Mouse (Mus musculus) intestine, embryonic 15.5 days (tissue): Measurements from ENCODE around the gene S100a5. TPM values are rescaled to one million over a fixed set of nuclear protein-coding genes. Genes with fewer than 3 reads are reported as not detected.
A peak's percentile ranks its signal among the peaks of the same experiment; 100 is the strongest.

Experiments
- ATAC-seq: fragments of 200-750 bp; cut with Nextera tagmentation; 2 replicates; pipeline ENCODE4 v1.8.0; 2017; ENCODE audit warnings: moderate TSS enrichment, moderate library complexity
- H3K27ac ChIP-seq: fragments of 300-500 bp; sonication (generic); 2 replicates; pipeline ENCODE4 v1.5.1; 2015; ENCODE audit warnings: mild to moderate bottlenecking, inconsistent platforms
- H3K27me3 ChIP-seq: fragments of 300-500 bp; sonication (generic); replicated peaks from 2 replicates; pipeline ENCODE4 v1.6.1; 2015; ENCODE audit warnings: inconsistent platforms
- H3K36me3 ChIP-seq: fragments of 300-500 bp; sonication (generic); 2 replicates; pipeline ENCODE4 v1.6.1; 2015; ENCODE audit warnings: inconsistent platforms
- H3K4me1 ChIP-seq: fragments of 300-500 bp; sonication (generic); replicated peaks from 2 replicates; pipeline ENCODE4 v1.6.1; 2015; ENCODE audit warnings: inconsistent platforms
- H3K4me2 ChIP-seq: fragments of 300-500 bp; sonication (generic); replicated peaks from 2 replicates; pipeline ENCODE4 v1.6.1; 2015; ENCODE audit warnings: mild to moderate bottlenecking, inconsistent platforms
- H3K4me3 ChIP-seq: fragments of 300-500 bp; sonication (generic); replicated peaks from 2 replicates; pipeline ENCODE4 v1.5.1; 2015; ENCODE audit warnings: inconsistent platforms
- H3K9ac ChIP-seq: fragments of 300-500 bp; sonication (generic); 2 replicates; pipeline ENCODE4 v1.6.1; 2015; ENCODE audit warnings: inconsistent platforms
- H3K9me3 ChIP-seq: fragments of 300-500 bp; sonication (generic); 2 replicates; pipeline ENCODE4 v1.6.1; 2016; ENCODE audit warnings: inconsistent platforms
- WGBS: fragments of 180-500 bp; shearing (Covaris S2); methylation state at CpG from one replicate; pipeline ENCODE4 v1.1.7; 2015; 5-methylcytosine and 5-hydroxymethylcytosine counted together
- polyA plus RNA-seq: library from polyadenylated mRNA; unstranded; fragments of >200 nt; fragmentation: Nextera tagmentation; extraction: Ambion mirVana; gene quantifications from 2 replicates; pipeline ENCODE4 v1.2.1, GENCODE M21; 2015

S100a5 gene
- polyA plus RNA-seq = 15.0 and 15.7 TPM in 2 replicates

DNA sequence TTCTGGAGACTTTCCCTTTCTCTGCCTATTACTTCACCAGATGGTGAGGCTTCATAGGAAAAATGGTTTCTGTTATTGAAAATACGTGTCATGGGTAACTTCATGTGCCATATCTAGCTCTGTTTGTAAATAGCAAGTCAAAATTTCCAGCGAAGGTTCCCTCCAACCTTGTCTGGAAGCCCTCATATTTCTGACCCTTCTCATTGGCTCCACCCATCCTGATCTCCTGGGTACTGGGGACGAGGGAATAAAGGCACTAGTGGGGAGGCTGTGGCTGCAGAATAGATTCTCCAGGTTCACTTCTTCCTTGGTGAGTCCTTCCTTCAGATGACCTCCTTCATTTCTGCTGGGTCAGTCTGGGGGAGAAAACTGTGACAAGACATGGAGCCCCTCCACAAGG is at the start of gene S100a5:
Gene S100a5, plus strand, starts transcription at position 301 of the 400 bp plus-strand sequence.
- WGBS = 55% methylated on average over 3 of the region's 3 CpGs
- H3K9ac ChIP-seq = no peak within 1 kb of the TSS

DNA sequence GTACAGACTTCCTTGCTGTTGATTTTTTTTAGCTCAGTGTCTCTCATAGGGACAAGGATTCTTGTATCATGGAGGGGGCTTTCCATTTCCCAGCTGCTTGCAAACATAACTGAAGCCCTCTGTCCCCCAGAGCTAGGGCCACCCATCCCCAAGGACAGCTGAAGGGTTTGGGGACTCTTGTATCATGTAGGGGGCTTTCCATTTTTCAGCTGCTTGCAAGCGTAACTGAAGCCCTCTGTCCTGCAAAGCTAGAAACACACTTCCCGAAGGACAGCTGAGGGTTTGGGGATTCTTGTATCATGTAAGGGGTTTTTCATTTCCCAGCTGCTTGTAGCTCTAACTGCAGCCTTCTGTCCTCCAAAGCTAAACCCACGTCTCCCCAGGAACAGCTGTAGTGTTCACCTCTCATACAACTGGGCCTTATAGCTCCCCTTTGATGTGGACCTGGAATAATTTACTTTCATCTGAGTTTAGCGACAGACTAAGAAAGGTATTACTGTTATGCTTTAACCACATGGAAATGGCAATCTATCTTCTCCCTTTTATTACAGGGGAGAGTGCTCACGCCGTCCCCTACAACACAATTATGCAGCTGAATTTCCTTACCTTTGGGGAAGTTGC is 48.2 kb upstream of the S100a5 start, which contains the start of gene S100a3:
Gene S100a3, plus strand, starts transcription at position 571 of the 621 bp plus-strand sequence.
- Histone ChIP-seq H3K36me3 (no peaks in the 10 kb centered on the region), H3K4me2 (no peak within 1 kb of the TSS), H3K9ac (no peak within 1 kb of the TSS), H3K27ac (no peak within 1 kb of the TSS), H3K4me3 (no peak within 1 kb of the TSS), H3K4me1 (no peaks in the 10 kb centered on the region), H3K27me3 (no peaks in the 10 kb centered on the region), H3K9me3 (no peaks in the 10 kb centered on the region)
- 72% methylated on average over 6 of the region's 6 CpGs for WGBS
- no peak for ATAC-seq

More for the DNA sequence above, at the start of gene S100a5:
- H3K4me3 ChIP-seq = no peak within 1 kb of the TSS
- H3K9me3 ChIP-seq = no peaks in the 10 kb centered on the region
- no peaks in the 10 kb centered on the region for H3K27me3 ChIP-seq
- peaks cover 24% of the 10 kb centered on the region for H3K4me1 ChIP-seq
- H3K36me3 ChIP-seq = no peaks in the 10 kb centered on the region
- no peak for ATAC-seq
- no peak within 1 kb of the TSS; the same call in 1 of the 2 replicates for H3K4me2 ChIP-seq
- no peak within 1 kb of the TSS for H3K27ac ChIP-seq

DNA sequence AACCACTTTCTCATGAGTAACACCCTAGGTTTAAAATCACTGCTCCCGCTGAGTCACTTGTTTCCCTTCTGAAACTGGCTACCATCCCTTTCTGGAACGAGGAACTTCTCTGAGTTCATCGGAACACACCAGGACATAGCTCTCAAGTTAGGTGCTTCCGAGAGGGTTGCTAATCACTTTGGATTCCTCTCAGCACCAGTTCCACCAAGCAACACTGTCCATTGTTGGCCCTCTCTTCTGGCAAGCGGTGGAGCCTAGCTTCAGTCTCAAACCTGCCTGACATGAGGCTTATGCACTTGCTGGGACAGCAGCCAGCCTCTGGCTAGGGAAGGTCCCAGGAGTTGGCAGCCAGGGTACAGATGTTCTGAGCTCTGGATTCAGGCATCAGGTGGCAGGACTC is 33.6 kb upstream of the S100a5 start:
- Histone ChIP-seq H3K27me3 (no peaks in the 10 kb centered on the region), H3K9me3 (no peaks in the 10 kb centered on the region), H3K36me3 (no peaks in the 10 kb centered on the region), H3K27ac (no peak overlapping the region), H3K4me1 (no peaks in the 10 kb centered on the region), H3K9ac (no peak overlapping the region), H3K4me2 (no peak overlapping the region), H3K4me3 (no peak overlapping the region)
- no peak for ATAC-seq
- WGBS = 87% methylated on average over 5 of the region's 5 CpGs

DNA sequence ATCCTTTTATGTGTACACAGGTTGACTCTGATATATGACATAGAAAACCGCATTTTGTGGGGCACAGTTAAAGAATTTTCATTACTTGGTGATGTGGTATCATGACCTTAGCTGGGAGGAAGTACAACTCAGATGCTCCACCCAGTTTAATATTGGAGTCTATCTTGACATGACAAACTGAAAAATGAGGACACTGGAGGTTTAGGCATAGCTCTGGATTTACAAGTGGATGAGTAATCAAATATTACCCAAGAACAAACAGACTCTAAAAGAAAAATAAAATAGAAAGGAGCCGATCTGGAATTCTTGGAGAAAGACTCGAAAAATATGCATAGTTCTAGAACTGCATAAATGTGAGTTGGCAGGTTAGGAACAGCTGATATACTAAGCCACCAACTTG is 33.0 kb upstream of the S100a5 start:
- Histone ChIP-seq H3K27me3 (no peaks in the 10 kb centered on the region), H3K9ac (no peak overlapping the region), H3K36me3 (no peaks in the 10 kb centered on the region), H3K4me3 (no peak overlapping the region), H3K4me2 (no peak overlapping the region), H3K9me3 (no peaks in the 10 kb centered on the region), H3K4me1 (no peaks in the 10 kb centered on the region), H3K27ac (no peak overlapping the region)
- 66% methylated on average over 3 of the region's 3 CpGs for WGBS
- ATAC-seq = no peak

DNA sequence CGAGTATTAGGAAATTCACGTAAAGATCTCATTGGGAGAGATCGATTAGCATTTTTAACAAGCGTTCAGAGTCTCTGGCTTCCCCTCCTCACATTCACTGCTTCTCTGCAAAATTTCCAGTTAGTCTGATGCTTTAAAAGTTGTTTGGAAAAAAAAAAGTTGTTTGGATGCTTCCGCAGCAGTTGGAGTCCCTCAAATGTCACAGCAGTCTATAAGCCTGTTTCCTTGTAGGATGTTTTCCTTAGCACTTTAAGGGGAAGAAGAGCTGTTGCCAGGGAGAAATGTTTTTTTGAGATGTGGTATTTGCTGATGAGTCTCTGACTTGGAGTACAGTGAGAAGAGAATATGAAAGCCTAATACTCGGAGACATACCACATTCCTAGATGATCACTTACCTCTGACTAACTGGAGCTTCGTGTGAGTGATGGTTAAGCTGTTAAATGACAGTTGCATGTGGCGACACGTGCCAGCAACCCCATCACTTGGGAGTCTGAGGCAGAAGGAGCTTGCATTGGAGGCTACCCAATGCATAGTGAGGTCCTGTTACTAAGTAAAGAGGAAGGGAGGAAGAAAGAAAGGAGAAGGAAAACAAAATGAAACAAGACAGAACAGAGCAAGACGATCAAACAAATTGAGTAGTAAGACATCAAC is 31.8 kb upstream of the S100a5 start:
- Histone ChIP-seq H3K27ac (no peak overlapping the region), H3K27me3 (no peaks in the 10 kb centered on the region), H3K4me3 (no peak overlapping the region), H3K36me3 (no peaks in the 10 kb centered on the region), H3K4me2 (no peak overlapping the region), H3K9ac (no peak overlapping the region), H3K9me3 (no peaks in the 10 kb centered on the region), H3K4me1 (no peaks in the 10 kb centered on the region)
- ATAC-seq = no peak
- 63% methylated on average over 10 of the region's 10 CpGs for WGBS

DNA sequence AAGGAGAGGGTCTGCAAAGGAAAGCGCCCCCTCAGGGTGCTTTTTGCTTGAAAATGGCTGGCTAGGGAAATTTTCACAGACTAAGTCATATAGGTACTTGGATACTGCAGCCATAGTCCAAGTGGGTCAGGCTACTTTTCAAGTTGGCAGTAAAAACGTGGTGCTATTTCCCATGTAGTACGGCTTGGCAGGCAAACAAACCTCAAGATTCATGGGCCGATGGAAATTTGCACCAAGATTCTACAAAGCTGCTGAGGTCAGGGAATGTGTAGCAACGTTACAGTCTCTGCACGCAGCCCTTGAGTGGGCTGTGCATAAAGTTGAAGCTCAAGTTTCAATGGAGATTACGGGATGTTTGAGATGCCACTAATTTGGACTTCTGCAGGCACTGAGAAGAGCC is 28.9 kb upstream of the S100a5 start:
- no peak overlapping the region for H3K9ac ChIP-seq
- WGBS = 52% methylated on average over 7 of the region's 7 CpGs
- no peak for ATAC-seq

DNA sequence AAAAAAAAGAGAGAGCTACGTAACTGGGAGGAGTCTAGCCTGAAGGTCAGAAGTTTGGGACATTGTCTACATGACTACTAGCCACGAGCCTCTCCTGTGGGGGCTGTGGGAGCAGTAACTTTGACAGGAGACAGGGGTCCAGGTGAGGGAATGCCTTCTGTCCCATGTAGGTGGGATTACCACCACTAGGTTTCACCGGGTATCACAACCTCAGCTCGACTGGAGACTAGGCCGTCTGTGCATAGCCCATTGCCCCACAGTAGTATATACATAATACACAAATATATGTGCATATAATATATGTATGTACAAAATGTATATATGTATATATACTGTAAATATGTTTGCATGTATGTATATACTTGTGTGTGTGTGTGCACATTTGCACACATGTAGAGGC is 27.2 kb upstream of the S100a5 start:
- Histone ChIP-seq H3K4me3 (no peak overlapping the region), H3K9ac (no peak overlapping the region), H3K27me3 (no peaks in the 10 kb centered on the region), H3K4me2 (no peak overlapping the region), H3K36me3 (no peaks in the 10 kb centered on the region), H3K27ac (no peak overlapping the region), H3K9me3 (no peaks in the 10 kb centered on the region), H3K4me1 (peaks cover 18% of the 10 kb centered on the region)
- WGBS = 93% methylated on average over 5 of the region's 5 CpGs
- no peak for ATAC-seq

More for the DNA sequence above, 28.9 kb upstream of the S100a5 start:
- no peaks in the 10 kb centered on the region for H3K9me3 ChIP-seq
- H3K4me3 ChIP-seq = no peak overlapping the region
- H3K27me3 ChIP-seq = no peaks in the 10 kb centered on the region
- H3K27ac ChIP-seq = no peak overlapping the region
- peaks cover 12% of the 10 kb centered on the region for H3K4me1 ChIP-seq
- no peaks in the 10 kb centered on the region for H3K36me3 ChIP-seq
- no peak overlapping the region for H3K4me2 ChIP-seq

DNA sequence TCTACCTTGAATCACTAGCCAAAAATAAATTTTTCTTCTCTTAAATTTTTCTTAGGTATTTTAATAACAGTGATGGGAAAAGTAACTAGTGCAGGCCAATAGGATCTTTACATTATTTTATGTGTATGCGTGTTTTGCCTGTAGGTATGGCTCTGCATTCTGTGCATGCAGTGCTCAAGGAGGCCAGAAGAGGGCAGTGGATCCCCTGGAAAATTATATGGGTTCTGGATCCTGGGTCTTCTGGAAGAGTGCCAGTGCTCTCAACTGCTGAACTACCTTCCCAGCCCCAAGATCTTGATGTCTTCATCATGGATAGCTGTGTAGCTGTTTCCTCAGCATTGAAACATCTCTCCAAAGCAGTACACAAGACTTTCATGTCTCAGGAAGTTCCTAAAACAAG is 26.2 kb upstream of the S100a5 start:
- no peak overlapping the region for H3K4me2 ChIP-seq
- 88% methylated on average over 1 of the region's 1 CpGs for WGBS
- no peaks in the 10 kb centered on the region for H3K36me3 ChIP-seq
- no peak overlapping the region for H3K27ac ChIP-seq
- peaks cover 26% of the 10 kb centered on the region for H3K4me1 ChIP-seq
- H3K9ac ChIP-seq = no peak overlapping the region
- H3K4me3 ChIP-seq = no peak overlapping the region
- H3K9me3 ChIP-seq = no peaks in the 10 kb centered on the region
- ATAC-seq = no peak
- no peaks in the 10 kb centered on the region for H3K27me3 ChIP-seq

DNA sequence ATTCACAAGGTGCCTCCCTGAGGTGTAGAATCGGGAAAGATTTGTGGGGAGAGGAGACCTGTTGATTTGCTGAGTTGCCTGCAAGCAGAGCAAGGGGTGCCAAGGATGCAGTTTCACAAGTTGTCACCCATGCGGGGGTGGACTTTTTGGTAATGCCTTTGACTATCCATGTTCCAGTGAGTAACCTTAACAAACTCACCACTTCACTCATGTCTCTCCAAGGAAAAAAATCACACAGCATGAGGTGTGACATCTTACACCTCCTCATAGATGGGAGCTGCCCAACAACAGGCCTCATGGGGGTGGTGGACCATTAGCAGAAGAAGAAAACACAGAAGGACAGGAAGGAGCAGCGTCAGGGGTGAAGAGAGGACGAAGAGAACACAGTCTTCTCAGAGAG is 25.8 kb upstream of the S100a5 start:
- H3K36me3 ChIP-seq = no peaks in the 10 kb centered on the region
- H3K9ac ChIP-seq = no peak overlapping the region
- ATAC-seq = no peak
- no peaks in the 10 kb centered on the region for H3K27me3 ChIP-seq
- H3K9me3 ChIP-seq = no peaks in the 10 kb centered on the region
- peaks cover 26% of the 10 kb centered on the region for H3K4me1 ChIP-seq
- no peak overlapping the region for H3K27ac ChIP-seq
- H3K4me2 ChIP-seq = no peak overlapping the region
- no peak overlapping the region for H3K4me3 ChIP-seq
- 90% methylated on average over 4 of the region's 4 CpGs for WGBS

DNA sequence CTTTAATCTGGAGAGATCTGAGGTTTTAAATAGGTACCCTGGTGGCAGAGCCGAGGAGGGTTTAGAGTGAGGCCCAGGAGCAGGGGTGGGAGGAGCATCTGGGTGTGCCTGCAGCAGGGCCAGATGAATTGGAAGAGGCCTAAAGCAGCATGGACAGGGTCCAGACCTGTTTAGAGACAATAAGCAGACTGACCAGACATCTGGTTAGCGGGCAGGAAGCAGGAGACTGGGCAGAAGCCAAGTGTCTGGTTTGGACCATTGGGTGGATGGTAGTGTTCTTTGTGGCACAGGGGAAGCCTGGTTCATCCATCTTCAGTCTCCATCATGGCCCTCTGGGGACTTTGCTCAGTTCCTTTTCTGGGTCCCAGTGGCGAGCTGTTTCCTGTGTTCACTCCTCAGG is 24.4 kb upstream of the S100a5 start:
- Histone ChIP-seq H3K27me3 (no peaks in the 10 kb centered on the region), H3K9me3 (no peaks in the 10 kb centered on the region), H3K4me1 (peaks cover 26% of the 10 kb centered on the region), H3K4me2 (no peak overlapping the region), H3K4me3 (no peak overlapping the region), H3K36me3 (no peaks in the 10 kb centered on the region), H3K27ac (peak overlapping the region; percentile 30), H3K9ac (no peak overlapping the region)
- no peak for ATAC-seq
- WGBS = 40% methylated on average over 3 of the region's 3 CpGs

DNA sequence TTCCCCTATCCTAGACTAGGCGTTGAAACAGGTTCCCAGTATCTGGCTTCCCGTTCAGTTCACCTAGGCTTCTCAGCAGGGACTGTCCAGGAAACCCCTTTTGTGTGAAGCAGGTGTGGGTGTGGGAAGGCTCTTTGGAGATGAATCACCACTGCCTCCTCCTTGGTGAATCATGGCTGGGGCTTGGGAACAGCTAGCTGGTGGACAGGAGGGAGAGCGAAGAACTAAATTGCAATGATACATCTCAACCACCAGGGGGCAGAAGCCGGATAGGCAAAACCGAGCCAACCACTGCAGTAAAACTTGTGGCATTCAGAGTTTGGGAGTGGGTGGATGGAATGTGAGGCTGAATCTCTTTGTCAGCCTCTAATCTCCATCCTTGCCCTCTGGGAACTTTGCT is 22.7 kb upstream of the S100a5 start:
- Histone ChIP-seq H3K27me3 (no peaks in the 10 kb centered on the region), H3K27ac (0 out of 2 replicates have a peak overlapping the region, but pooled peaks have one; percentile 10), H3K4me1 (peaks cover 26% of the 10 kb centered on the region), H3K9me3 (no peaks in the 10 kb centered on the region), H3K9ac (no peak overlapping the region), H3K36me3 (no peaks in the 10 kb centered on the region), H3K4me2 (no peak overlapping the region), H3K4me3 (no peak overlapping the region)
- ATAC-seq = peak; percentile 42
- WGBS = 31% methylated on average over 5 of the region's 5 CpGs

DNA sequence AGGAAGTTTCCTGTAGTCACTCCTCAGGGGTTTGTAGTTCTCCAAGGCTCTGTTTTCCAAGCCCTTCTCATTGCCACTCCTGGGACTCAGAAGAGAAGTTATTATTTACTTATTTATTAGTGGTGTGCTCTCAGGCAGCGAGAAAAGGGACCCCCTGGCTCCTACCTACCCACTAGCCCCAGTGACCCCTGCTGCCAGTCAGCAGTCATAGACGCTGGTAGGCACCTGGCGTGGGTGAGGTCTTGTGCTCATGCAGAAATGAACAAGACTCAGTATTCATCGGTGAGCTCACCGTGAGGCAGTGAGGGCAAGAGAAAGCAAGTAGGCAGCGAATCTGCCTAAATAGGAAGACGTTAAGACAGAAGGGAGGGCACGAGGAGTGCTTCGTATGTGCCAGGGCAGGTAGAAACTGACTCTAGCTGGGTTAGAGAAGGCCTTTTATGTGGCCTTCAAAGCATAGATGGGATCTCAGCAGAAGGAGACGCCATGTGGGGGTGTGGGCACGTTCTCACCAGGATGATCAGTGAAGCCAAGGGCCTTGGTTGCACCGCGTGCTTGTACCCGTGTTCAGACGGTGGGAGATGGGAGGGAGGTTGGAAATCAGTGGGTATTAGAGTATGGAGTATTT is 22.2 kb upstream of the S100a5 start:
- no peaks in the 10 kb centered on the region for H3K36me3 ChIP-seq
- H3K9ac ChIP-seq = no peak overlapping the region
- no peak overlapping the region for H3K4me3 ChIP-seq
- no peak overlapping the region for H3K4me2 ChIP-seq
- H3K9me3 ChIP-seq = no peaks in the 10 kb centered on the region
- no peaks in the 10 kb centered on the region for H3K27me3 ChIP-seq
- WGBS = 85% methylated on average over 15 of the region's 15 CpGs
- H3K4me1 ChIP-seq = peaks cover 26% of the 10 kb centered on the region
- no peak for ATAC-seq
- H3K27ac ChIP-seq = peak overlapping the region; percentile 82
